Mouse (Mus musculus): ENCODE results near the gene Tspyl3.

DNA sequence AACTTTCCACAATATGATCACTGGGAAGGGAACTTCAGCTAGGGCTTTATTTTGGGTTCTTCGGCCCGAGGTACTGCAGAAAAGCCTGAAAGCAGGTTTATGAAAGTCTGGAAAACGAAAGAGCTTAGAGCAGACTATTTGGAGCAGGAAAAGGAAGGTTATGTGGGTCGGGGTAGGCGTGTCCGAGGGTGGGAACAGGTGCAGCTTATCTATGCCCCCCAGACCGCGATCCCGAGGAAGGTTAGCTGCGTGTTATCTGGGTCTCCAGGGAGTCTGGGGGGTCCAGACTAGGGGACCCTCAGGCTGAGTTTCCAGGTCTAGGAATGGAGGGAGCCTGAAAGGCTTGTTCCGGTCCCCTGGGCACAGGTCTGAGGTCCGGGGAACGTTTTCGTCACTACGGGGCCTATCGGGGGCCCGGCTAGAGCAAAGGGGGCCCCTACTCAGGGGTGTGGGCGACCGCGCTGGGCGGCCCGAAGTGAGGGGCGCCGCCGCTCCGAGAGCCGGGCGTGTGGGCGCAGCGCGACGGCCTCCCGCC is 15.5 kb upstream of the Tspyl3 start:
- TF ChIP-seq CTCF (conservative IDR thresholded peaks at IDR 0.05; ENCODE audit: low read length) (no peak), NANOG (IDR thresholded peaks at IDR 0.05; ENCODE audit: borderline replicate concordance, low read length) (no peak)

Measured in E14TG2a.4 (cell line).